Mouse (Mus musculus) B cell, adult 62 days (primary cell): ENCODE results near the gene Tcfl5. TPM values are rescaled to one million over a fixed set of nuclear protein-coding genes. Genes with fewer than 3 reads are reported as not detected.

Experiments used
- total RNA-seq: library from RNA; stranded (reverse); gene quantifications from 4 replicates; pipeline ENCODE4 v1.2.4, GENCODE M21; 2023

The Tcfl5 gene
- total RNA-seq = 0.27 to 1.3 TPM (median 0.31 TPM) in 3 of 4 replicates, not detected in the other

DNA sequence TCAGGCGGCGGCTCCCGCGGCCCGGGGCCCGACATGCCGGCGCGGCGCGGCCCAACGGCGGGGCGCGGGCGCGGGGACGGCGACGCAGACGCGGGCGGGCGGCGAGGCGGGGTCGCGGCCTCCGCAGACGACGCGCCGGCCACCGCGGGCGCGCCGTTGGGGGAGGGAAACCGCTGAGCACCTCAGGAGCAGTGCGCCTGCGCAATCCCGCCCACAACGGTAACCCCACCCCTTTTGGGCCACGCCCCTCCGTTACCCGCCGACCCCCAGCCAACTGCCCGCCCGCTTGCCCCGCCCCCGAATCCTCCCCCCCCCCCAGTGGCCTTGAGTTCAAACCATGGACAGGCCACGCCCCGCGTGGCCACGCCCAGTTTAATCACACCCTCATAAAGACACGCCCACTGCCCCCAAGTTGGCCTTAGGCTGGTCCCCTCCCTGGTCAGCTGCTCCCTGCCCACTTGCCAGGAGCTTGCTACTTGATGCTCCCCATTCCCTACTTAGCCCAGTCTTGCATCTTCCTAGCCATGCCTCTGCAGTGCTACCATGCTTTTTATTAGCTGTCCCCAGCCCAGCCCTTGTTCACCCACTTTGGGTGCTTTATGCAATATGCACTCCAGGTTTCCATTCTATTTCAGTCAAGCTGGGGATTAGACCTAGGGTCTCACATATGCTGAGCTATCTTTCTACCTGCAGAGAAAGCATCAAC is at the start of gene Tcfl5:
Gene Tcfl5 (minus strand): TSS at position 154 of the 706 bp plus-strand sequence.

GRCm38 (mm10) chr2:180597490-180597889 is 45.0 kb downstream of the Tcfl5 start, which contains the start of gene Col9a3:
Gene Col9a3 (plus strand): TSS chr2:180597790.

DNA sequence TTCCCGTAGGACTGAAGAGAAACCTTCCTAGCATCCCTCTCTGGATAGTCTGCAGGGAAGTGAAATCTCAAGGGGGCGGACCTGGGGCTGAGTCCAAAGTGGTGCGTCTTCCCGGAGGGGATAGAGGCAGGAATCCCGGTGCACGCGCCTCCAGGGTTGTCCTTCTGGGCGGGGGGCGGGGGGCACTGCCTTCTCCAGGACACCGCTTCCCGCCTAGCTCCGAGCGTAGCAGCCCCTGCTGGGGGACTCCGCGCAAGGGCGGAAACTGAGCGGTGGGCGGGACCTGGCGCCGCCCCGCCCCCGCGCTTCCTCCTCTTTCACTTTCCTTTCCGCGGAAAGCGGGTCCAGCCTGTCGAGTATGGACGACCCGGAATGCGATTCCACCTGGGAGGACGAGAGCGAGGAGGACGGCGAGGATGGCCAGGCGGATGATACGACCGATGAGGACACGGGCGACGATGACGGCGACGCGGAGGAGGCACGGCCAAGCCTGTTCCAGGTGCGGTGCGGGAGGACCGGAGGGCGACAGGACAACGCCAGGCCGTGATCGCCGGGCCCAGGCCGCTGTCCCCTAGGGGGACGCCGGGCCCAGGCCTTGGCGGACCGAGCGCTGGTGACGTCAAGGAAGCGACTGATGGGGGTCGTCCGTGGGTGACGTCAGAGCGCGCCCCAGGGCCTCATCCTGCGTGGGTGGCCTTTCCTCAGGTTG is 53.2 kb downstream of the Tcfl5 start, which contains the start of gene Ogfr:
Gene Ogfr (plus strand): TSS at position 123 of the 709 bp plus-strand sequence.

DNA sequence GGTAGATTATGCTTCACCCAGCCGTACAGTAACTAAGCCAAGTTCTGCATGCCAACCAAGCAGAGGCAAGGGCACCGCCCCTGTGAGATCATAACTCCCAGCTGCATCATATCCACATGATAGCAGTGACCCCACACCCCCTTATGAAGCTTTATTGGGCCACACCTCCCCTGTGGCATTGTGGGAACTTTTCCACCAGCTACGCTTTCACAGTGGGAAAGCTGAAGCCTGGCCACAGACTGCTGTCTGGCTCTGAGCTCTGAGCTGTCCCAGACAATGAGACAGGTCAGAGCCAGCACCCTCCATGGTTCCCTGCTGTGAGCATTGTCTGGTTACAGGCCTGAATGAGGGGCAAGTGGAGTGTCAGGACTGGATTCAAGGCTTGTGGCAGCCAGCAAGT is 61.5 kb downstream of the Tcfl5 start, which contains the start of gene Mrgbp:
Gene Mrgbp (plus strand): TSS at position 303 of the 400 bp plus-strand sequence.

Other genes starting within 250 kb of the Tcfl5 start
- gene Slco4a1, start 186.5 kb downstream of the Tcfl5 start, total RNA-seq = 26.1 to 34.2 TPM (median 30.7 TPM) in 4 replicates
- gene Ntsr1, start 142.7 kb downstream of the Tcfl5 start, total RNA-seq = not detected in 4 replicates
- 55.0 to 57.2 TPM (median 55.7 TPM) in 4 replicates for gene Mrgbp, start 61.4 kb downstream of the Tcfl5 start, total RNA-seq
- gene Ogfr, start 53.5 kb downstream of the Tcfl5 start, total RNA-seq = 99.3 to 111 TPM (median 101 TPM) in 4 replicates
- 2.3 to 4.5 TPM (median 2.8 TPM) in 4 replicates for gene Col9a3, start 44.9 kb downstream of the Tcfl5 start, total RNA-seq
- gene Dido1, start 67.3 kb upstream of the Tcfl5 start, total RNA-seq = 88.6 to 99.9 TPM (median 94.8 TPM) in 4 replicates
- gene Gid8, start 67.4 kb upstream of the Tcfl5 start, total RNA-seq = 39.4 to 49.6 TPM (median 47.1 TPM) in 4 replicates
- 21.2 to 29.4 TPM (median 25.2 TPM) in 4 replicates for gene Slc17a9, start 82.6 kb upstream of the Tcfl5 start, total RNA-seq
- not detected in 4 replicates for gene Bhlhe23, start 134.2 kb upstream of the Tcfl5 start, total RNA-seq